Mouse (Mus musculus) MEL (cell line): Measurements from ENCODE around the gene Hs6st1.

Experiments
- BHLHE40 ChIP-seq: IDR thresholded peaks from 2 replicates; pipeline ENCODE4 v1.6.1; 2012; ENCODE audit warnings: low read depth, mild to moderate bottlenecking, inconsistent platforms, low read length, improper control_type of control experiment, borderline replicate concordance
- CHD1 ChIP-seq: IDR thresholded peaks from 2 replicates; pipeline ENCODE4 v1.6.1; 2012; ENCODE audit warnings: low read depth, mild to moderate bottlenecking, inconsistent platforms, low read length, improper control_type of control experiment
- CTCF ChIP-seq, 3 experiments: IDR thresholded peaks in 2 of 3; conservative IDR thresholded peaks in 1 of 3; 2 replicates each; pipeline ENCODE4 v1.5.1; 2011 to 2012; ENCODE audit warnings: low read length in 3 of 3, low read depth in 2 of 3, mild to moderate bottlenecking in 2 of 3, improper control_type of control experiment in 1 of 3, inconsistent platforms in 1 of 3, mixed read lengths in 1 of 3, moderate library complexity in 1 of 3; ENCODE audit not compliant: control insufficient read depth in 1 of 3, insufficient read depth in 1 of 3, poor library complexity in 1 of 3, severe bottlenecking in 1 of 3
- POLR2AphosphoS5 ChIP-seq: IDR thresholded peaks from 2 replicates; pipeline ENCODE4 v1.6.1; 2012; ENCODE audit warnings: low read depth, borderline replicate concordance, mild to moderate bottlenecking, inconsistent platforms, low read length, moderate library complexity, mixed read lengths
- TCF12 ChIP-seq: IDR thresholded peaks from 2 replicates; pipeline ENCODE4 v1.6.1; 2014; ENCODE audit warnings: low read depth, mild to moderate bottlenecking, inconsistent platforms, low read length, improper control_type of control experiment, moderate library complexity
- ZMIZ1 ChIP-seq: IDR thresholded peaks from 2 replicates; pipeline ENCODE4 v1.6.1; 2012; ENCODE audit warnings: low read depth, mild to moderate bottlenecking, inconsistent platforms, low read length, improper control_type of control experiment, moderate library complexity

DNA sequence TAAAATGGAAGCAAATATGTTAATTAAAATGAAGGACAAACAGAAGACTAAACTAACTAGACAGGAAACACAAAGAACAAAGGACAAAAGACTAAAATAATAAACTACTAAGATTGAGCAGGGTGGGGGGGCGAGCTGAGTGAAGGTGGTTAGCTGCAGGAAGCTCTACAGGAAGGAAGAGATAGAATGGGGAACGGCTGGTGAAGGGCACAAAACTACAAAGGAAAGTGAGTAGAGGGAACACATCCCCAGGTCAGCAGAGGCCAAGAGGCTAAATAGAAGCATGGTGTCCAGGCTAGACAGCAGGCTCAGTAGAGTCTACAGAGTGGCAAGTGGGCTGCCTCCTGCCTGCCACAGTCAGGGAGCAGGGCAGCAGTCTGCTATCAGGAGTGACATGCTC, 80.6 kb downstream of the Hs6st1 start:
- TF ChIP-seq CHD1 = no peak
- no peak for TF ChIP-seq ZMIZ1
- no peak for TF ChIP-seq BHLHE40
- no peak for TF ChIP-seq CTCF (IDR thresholded peaks at IDR 0.05 in 2 of 3, conservative IDR thresholded peaks at IDR 0.05 in 1 of 3; ENCODE audit: control insufficient read depth in 1 of 3, insufficient read depth in 1 of 3, low read depth in 2 of 3, low read length in 3 of 3, poor library complexity in 1 of 3, severe bottlenecking in 1 of 3)
- no peak for TF ChIP-seq TCF12
- no peak for TF ChIP-seq POLR2AphosphoS5
